21 mouse cellular contexts compared by ENCODE assay signal in genomic region chr12:97952204-97952603, GRCm38 (mm10).
DNase-seq lines count a peak whose midpoint lies in the region; ATAC-seq and TF ChIP-seq lines count a peak whose summit lies in the region.
"Had no signal": no experiment of that assay in that cellular context is flagged by ENCODE, and none has a peak within 500 bp of the region (broad histone marks: within the 10 kb centered on the region; RNA-seq: fewer than 3 reads in every experiment).

No protein-coding gene starts in this region.

- H3K9me3 ChIP-seq in intestine, postnatal 0 days (ENCODE audit: control insufficient read depth): no peaks in the 10 kb centered on the region
- H3K9me3 ChIP-seq: embryonic facial prominence, embryonic 12.5 days; forebrain, embryonic 13.5 days; heart, embryonic 10.5 days; hindbrain, embryonic 13.5 days had no signal

- H3K4me2 ChIP-seq in intestine, postnatal 0 days (replicated peaks; ENCODE audit: low read depth): no peak overlapping the region
- H3K4me2 ChIP-seq: embryonic facial prominence, embryonic 12.5 days; forebrain, embryonic 13.5 days; hindbrain, embryonic 13.5 days had no signal

- no peak overlapping the region for H3K9ac ChIP-seq in intestine, postnatal 0 days (ENCODE audit: low read depth, low read length)
- H3K9ac ChIP-seq: embryonic facial prominence, embryonic 12.5 days; forebrain, embryonic 13.5 days; hindbrain, embryonic 13.5 days had no signal

- H3K36me3 ChIP-seq in intestine, postnatal 0 days (ENCODE audit: control insufficient read depth, insufficient read depth): no peaks in the 10 kb centered on the region
- H3K36me3 ChIP-seq: embryonic facial prominence, embryonic 12.5 days; G1E; heart, embryonic 10.5 days; hindbrain, embryonic 13.5 days had no signal

- H3K4me1 ChIP-seq in intestine, postnatal 0 days (replicated peaks; ENCODE audit: control insufficient read depth, insufficient read depth, low read length): no peaks in the 10 kb centered on the region
- H3K4me1 ChIP-seq: embryonic facial prominence, embryonic 12.5 days; forebrain, embryonic 13.5 days; heart, embryonic 10.5 days; hindbrain, embryonic 13.5 days had no signal

- ATAC-seq in frontal cortex, adult (ENCODE audit: low TSS enrichment): peak; percentile 65
- ATAC-seq in intestine, postnatal 0 days: no peak
- ATAC-seq: CD4-positive, CD25-positive, alpha-beta regulatory T cell, adult 4 months; forebrain, embryonic 13.5 days; hindbrain, postnatal 0 days had no signal

- intact Hi-C loops in left cerebral cortex, postnatal 36 days (cut with DNase I): no loop called here

- H3K27ac ChIP-seq in intestine, postnatal 0 days (ENCODE audit: low read depth, low read length): no peak overlapping the region
- H3K27ac ChIP-seq: embryonic facial prominence, embryonic 12.5 days; forebrain, embryonic 13.5 days; heart, embryonic 10.5 days; hindbrain, embryonic 13.5 days; hindbrain, postnatal 0 days had no signal

- H3K27me3 ChIP-seq in intestine, postnatal 0 days (replicated peaks; ENCODE audit: control insufficient read depth, insufficient read depth, low read length): no peaks in the 10 kb centered on the region
- H3K27me3 ChIP-seq: embryonic facial prominence, embryonic 12.5 days; forebrain, embryonic 13.5 days; hindbrain, embryonic 13.5 days had no signal

- TF ChIP-seq CTCF in intestine, postnatal 0 days (IDR thresholded peaks at IDR 0.05; ENCODE audit: low read depth): no peak

- DNase-seq in cerebellum, postnatal 10 days: peak; percentile 15 to 30
- DNase-seq in cerebellum, adult 8-10 months: no peak
- DNase-seq in frontal cortex, postnatal 10 days (ENCODE audit: low spot score in 2 of 2): no peak
- peak; percentile 12 to 21 for DNase-seq in left cerebral cortex, postnatal 36 days (ENCODE audit: low spot score in 2 of 2)
- no peak for DNase-seq in left cerebral cortex, adult 11 months (ENCODE audit: low spot score)
- DNase-seq in layer of hippocampus, adult 9-11 months: peak; percentile 47
- DNase-seq: adrenal gland, adult 8-10 months; B cell, adult 2 months; cerebellum, adult 2 months; cerebellum, postnatal 25 days; heart, adult 18-20 months; heart, postnatal 14 days had no signal

- no peak overlapping the region for H3K4me3 ChIP-seq in intestine, postnatal 0 days (ENCODE audit: low read depth, low read length)
- H3K4me3 ChIP-seq: embryonic facial prominence, embryonic 12.5 days; forebrain, embryonic 13.5 days; heart, embryonic 10.5 days; hindbrain, embryonic 13.5 days had no signal

- 74% methylated on average over 8 of the region's 8 CpGs for WGBS in intestine, postnatal 0 days

Comparison
In these comparisons a context has a peak if more than half of its experiments do, and no peak if none do; other contexts are left out.
1. DNase-seq: peak in cerebellum, postnatal 10 days (2 of 2), left cerebral cortex, postnatal 36 days (2 of 2) and layer of hippocampus, adult 9-11 months (single experiment); none in cerebellum, adult 8-10 months (single experiment), frontal cortex, postnatal 10 days (0 of 2) and left cerebral cortex, adult 11 months (single experiment).